Mouse (Mus musculus) embryonic facial prominence, embryonic 11.5 days (tissue): ENCODE data around the gene Vars2. TPM values are rescaled to one million over a fixed set of nuclear protein-coding genes. Genes with fewer than 3 reads are reported as not detected.

Source experiments
- ATAC-seq: fragments of 200-750 bp; cut with Nextera tagmentation; replicated peaks from 2 replicates; pipeline ENCODE4 v1.8.0; 2017; ENCODE audit warnings: low read depth; ENCODE audit not compliant: insufficient number of reproducible peaks, low FRiP score, low TSS enrichment
- DNase-seq: peaks from one replicate; pipeline ENCODE4 v3.0.0-alpha.2; 2015; ENCODE audit warnings: low spot score
- H3K27ac ChIP-seq: fragments of 300-500 bp; sonication (generic); replicated peaks from 2 replicates; pipeline ENCODE4 v1.5.1; 2014; ENCODE audit warnings: mild to moderate bottlenecking, low read depth, low read length, control low read depth
- H3K27me3 ChIP-seq: fragments of 300-500 bp; sonication (generic); 2 replicates; pipeline ENCODE4 v1.6.1; 2014; ENCODE audit warnings: mild to moderate bottlenecking, low read length, moderate library complexity, mixed read lengths; ENCODE audit not compliant: control insufficient read depth, insufficient read depth
- H3K36me3 ChIP-seq: fragments of 300-500 bp; sonication (generic); replicated peaks from 2 replicates; pipeline ENCODE4 v1.6.1; 2014; ENCODE audit warnings: low read depth, mild to moderate bottlenecking, low read length, moderate library complexity, mixed read lengths; ENCODE audit not compliant: control insufficient read depth, insufficient read depth
- H3K4me1 ChIP-seq: fragments of 300-500 bp; sonication (generic); 2 replicates; pipeline ENCODE4 v1.6.1; 2014; ENCODE audit warnings: low read length, mixed read lengths; ENCODE audit not compliant: control insufficient read depth, insufficient read depth
- H3K4me2 ChIP-seq: fragments of 300-500 bp; sonication (generic); 2 replicates; pipeline ENCODE4 v1.6.1; 2014; ENCODE audit warnings: low read depth, mild to moderate bottlenecking, control low read depth, low read length, moderate library complexity
- H3K4me3 ChIP-seq: fragments of 300-500 bp; sonication (generic); 2 replicates; pipeline ENCODE4 v1.5.1; 2014; ENCODE audit warnings: low read depth, low read length, control low read depth
- H3K9ac ChIP-seq: fragments of 300-500 bp; sonication (generic); replicated peaks from 2 replicates; pipeline ENCODE4 v1.6.1; 2014; ENCODE audit warnings: mild to moderate bottlenecking, control low read depth, low read length
- H3K9me3 ChIP-seq: fragments of 300-500 bp; sonication (generic); replicated peaks from 2 replicates; pipeline ENCODE4 v1.6.1; 2016; ENCODE audit warnings: mild to moderate bottlenecking, low read length, inconsistent platforms, mixed read lengths; ENCODE audit not compliant: control insufficient read depth
- WGBS: fragments of 180-500 bp; shearing (Covaris S2); extraction: QIAGEN DNeasy Blood & Tissue Kit; methylation state at CpG from one replicate; pipeline ENCODE4 v1.1.7; 2014; 5-methylcytosine and 5-hydroxymethylcytosine counted together
- polyA plus RNA-seq: library from polyadenylated mRNA; unstranded; fragments of >200 nt; fragmentation: Nextera tagmentation; extraction: Ambion mirVana; gene quantifications from 2 replicates; pipeline ENCODE4 v1.2.1, GENCODE M21; 2014

Vars2 gene
- polyA plus RNA-seq, 1 experiment from 2014 or later: 10.4 TPM

DNA sequence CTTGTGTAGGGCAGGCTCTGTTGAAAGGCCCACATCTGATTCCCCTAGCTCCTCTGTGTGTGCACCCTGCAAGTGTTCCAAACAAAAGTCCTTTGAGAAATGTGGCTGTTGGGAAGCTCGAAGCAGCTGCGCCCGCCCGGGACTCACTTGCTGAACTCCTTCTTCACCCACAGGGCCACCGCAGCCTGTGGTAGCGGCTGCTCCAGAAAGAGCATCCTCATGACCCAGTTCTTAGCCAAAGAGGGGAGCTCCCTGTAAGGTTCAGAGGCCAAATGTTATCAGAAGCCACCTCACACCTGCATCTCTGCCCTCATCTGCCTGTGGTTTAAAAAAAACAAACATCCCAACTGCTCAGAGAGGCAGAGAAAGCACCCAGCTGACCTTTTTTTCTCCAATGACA, 4.5 kb upstream of the Vars2 start:
- ATAC-seq: no peak
- no peak overlapping the region for H3K4me3 ChIP-seq
- DNase-seq: no peak
- no peaks in the 10 kb centered on the region for H3K27me3 ChIP-seq
- 79% methylated on average over 6 of the region's 6 CpGs for WGBS
- no peaks in the 10 kb centered on the region for H3K9me3 ChIP-seq
- H3K4me1 ChIP-seq: no peaks in the 10 kb centered on the region
- H3K4me2 ChIP-seq: no peak overlapping the region
- no peaks in the 10 kb centered on the region for H3K36me3 ChIP-seq
- no peak overlapping the region for H3K27ac ChIP-seq
- no peak overlapping the region for H3K9ac ChIP-seq

DNA sequence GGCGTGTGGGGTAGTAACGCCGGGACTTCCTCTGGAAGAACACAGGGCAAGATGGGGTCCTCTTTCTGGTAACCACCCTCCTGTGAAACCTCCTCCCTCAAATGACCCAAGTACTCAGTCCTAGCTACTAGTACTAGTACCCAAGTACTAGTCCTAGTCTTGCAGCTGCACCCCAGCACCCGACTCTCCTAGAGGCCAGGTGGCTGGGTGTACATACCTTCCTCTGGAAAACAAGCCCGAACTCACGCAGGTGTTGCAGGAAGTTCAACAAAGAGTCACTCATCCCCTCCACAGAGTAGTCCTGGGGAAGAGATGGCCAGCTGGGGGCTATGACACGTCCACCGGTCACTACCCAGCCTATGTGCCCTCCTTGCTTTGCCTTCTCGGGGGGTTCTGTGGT, 2.3 kb upstream of the Vars2 start:
- no peaks in the 10 kb centered on the region for H3K4me1 ChIP-seq
- ATAC-seq (no peak), DNase-seq (no peak)
- H3K4me3 ChIP-seq: no peak overlapping the region
- no peaks in the 10 kb centered on the region for H3K36me3 ChIP-seq
- H3K9me3 ChIP-seq: no peaks in the 10 kb centered on the region
- 91% methylated on average over 9 of the region's 9 CpGs for WGBS
- H3K9ac ChIP-seq: no peak overlapping the region
- H3K27ac ChIP-seq: no peak overlapping the region
- H3K27me3 ChIP-seq: no peaks in the 10 kb centered on the region
- no peak overlapping the region for H3K4me2 ChIP-seq

DNA sequence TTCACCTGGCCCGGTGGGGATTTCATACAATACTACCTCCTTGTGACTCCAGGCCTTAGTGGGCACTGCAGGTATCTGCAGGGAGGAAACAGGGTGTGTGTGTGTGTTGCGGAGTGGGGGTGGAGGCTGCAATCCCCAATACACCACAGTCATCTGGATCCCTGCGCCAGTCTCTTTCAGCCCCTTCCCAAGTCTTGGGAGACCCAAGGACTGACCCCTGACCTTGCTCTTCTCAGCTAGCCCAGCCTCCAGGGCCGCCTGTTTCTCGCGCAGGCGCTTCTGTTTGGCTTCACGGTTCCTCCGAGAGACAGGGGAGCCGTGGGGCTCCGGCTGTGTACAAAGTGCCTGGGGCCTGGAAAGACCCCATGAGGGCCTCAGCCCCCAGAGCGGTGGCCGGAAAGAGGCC, 538 bp downstream of the Vars2 start:
- Histone ChIP-seq H3K27ac (peak overlapping the region; percentile 31), H3K4me2 (peak overlapping the region; percentile 81), H3K36me3 (no peaks in the 10 kb centered on the region), H3K4me1 (no peaks in the 10 kb centered on the region), H3K9me3 (no peaks in the 10 kb centered on the region), H3K9ac (peak overlapping the region; percentile 76), H3K4me3 (peak overlapping the region; percentile 57), H3K27me3 (no peaks in the 10 kb centered on the region)
- ATAC-seq: peak; percentile 49
- 3% methylated on average over 13 of the region's 13 CpGs for WGBS
- peak; percentile 58 for DNase-seq

DNA sequence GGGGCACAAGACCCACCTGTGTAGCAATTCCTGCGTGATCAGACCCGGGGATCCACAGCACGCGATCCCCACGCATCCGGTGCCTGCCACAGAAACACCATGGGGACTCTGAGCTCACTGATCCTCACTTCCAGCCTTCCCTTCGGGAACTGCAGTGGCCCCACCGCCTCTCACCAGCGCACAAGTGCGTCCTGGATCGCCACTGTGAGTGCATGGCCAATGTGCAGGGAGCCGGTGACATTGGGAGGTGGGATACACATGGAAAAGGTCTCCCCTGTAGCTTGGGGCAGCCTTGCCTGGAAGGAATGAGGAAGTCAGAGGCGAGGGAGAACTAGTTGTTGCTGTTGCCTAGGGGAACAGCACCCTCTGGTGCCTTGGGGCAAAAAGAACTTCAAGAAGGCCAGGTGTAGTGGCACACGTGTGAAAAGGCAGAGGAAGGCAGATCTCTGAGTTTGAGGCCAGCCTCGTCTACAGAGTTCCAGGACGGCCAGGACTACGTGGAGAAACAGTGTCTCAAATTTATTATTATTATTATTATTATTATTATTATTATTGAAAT, 1.4 kb downstream of the Vars2 start:
- no peak for ATAC-seq
- Histone ChIP-seq H3K4me2 (no peak overlapping the region), H3K4me3 (no peak overlapping the region), H3K27ac (no peak overlapping the region), H3K9me3 (no peaks in the 10 kb centered on the region), H3K9ac (0 out of 2 replicates have a peak overlapping the region, but pooled peaks have one; percentile 9), H3K4me1 (no peaks in the 10 kb centered on the region), H3K36me3 (no peaks in the 10 kb centered on the region), H3K27me3 (no peaks in the 10 kb centered on the region)
- DNase-seq: peak; percentile 6
- WGBS: 79% methylated on average over 17 of the region's 17 CpGs

DNA sequence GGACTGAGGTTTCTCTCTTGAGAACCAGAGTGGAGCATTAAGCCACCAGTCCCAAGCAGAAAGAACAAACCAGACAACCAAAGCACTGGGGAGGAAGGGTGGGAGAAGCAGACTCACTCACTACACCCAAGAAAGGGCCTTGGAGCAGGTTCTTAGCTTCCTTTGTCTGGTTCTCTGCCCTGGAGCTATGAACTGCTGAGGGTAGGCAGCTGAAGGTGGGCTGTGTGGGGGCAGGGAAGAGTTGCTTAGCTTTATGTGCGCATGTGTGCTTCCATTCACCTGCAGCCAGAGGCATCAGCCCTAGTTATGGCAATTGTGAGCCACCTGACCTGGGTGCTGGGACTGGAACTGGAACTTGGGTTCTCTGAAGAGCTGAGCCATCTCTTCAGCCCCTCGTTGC, 14.3 kb downstream of the Vars2 start:
- Histone ChIP-seq H3K36me3 (no peaks in the 10 kb centered on the region; the same call in 1 of the 2 replicates), H3K9me3 (no peaks in the 10 kb centered on the region), H3K27me3 (no peaks in the 10 kb centered on the region), H3K27ac (no peak overlapping the region), H3K9ac (no peak overlapping the region), H3K4me2 (no peak overlapping the region), H3K4me1 (no peaks in the 10 kb centered on the region), H3K4me3 (no peak overlapping the region)
- 68% methylated on average over 2 of the region's 2 CpGs for WGBS
- DNase-seq (no peak), ATAC-seq (no peak)

DNA sequence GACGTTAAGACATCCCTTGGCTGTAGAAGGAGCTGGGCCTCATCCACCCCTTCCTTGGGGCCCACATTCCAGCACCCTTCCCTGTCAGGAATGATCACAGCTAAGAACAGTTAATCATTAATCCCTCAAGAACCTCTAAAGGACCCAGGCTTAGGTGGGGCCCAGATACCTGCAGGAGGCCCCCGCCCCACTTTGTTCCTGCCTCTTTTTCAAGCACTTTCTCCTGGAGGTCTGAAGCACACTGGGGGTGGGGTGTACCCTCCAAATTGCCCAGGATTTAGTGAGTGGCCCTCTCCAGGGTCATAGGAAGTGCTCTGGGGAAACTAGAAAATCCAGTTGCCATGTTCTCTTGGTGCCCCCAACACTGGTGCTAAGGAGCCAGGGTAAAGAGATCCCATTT, 18.0 kb downstream of the Vars2 start:
- Histone ChIP-seq H3K27me3 (no peaks in the 10 kb centered on the region), H3K4me2 (no peak overlapping the region), H3K9ac (no peak overlapping the region), H3K4me3 (no peak overlapping the region), H3K4me1 (no peaks in the 10 kb centered on the region), H3K36me3 (no peaks in the 10 kb centered on the region), H3K9me3 (no peaks in the 10 kb centered on the region), H3K27ac (no peak overlapping the region)
- 78% methylated on average over 2 of the region's 2 CpGs for WGBS
- no peak for DNase-seq
- no peak for ATAC-seq

DNA sequence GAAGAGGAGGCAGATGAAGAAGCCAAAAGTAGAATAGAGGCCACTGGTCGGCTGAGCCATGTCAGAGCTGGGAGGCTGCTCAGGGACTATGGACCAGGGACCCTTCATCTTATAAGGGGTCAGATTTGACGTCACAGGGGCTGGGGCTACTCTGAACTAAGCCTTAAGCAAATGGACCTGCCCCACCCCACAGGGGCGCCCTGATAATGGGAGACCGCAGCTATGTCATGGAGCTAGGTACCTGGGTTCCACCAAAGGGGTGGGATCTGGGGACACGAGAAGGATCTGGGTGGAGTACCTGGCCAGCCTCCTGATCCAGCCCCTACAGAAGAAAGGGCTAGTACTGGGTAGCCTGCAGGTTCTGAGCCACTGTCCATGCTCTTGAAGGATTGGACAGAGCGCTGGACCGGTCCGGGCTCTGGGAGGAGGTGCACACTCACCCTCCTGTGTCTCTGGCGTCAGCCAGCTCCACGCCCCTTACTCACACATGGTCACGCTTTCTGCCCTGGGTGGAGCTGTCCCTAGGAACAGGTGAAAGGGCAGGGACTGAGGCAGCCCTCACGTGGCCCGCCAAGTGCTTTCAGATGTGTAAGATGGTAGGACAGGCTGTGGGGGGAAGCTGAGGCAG, 23.7 kb downstream of the Vars2 start, which contains the start of gene Mucl3:
Gene Mucl3 (minus strand): TSS at position 87 of the 628 bp plus-strand sequence.
- Histone ChIP-seq H3K27me3 (no peaks in the 10 kb centered on the region), H3K4me2 (no peak within 1 kb of the TSS), H3K36me3 (no peaks in the 10 kb centered on the region), H3K4me3 (no peak within 1 kb of the TSS), H3K9me3 (no peaks in the 10 kb centered on the region), H3K4me1 (no peaks in the 10 kb centered on the region), H3K9ac (no peak within 1 kb of the TSS), H3K27ac (no peak within 1 kb of the TSS)
- DNase-seq (no peak), ATAC-seq (no peak)
- WGBS: 79% methylated on average over 13 of the region's 13 CpGs

DNA sequence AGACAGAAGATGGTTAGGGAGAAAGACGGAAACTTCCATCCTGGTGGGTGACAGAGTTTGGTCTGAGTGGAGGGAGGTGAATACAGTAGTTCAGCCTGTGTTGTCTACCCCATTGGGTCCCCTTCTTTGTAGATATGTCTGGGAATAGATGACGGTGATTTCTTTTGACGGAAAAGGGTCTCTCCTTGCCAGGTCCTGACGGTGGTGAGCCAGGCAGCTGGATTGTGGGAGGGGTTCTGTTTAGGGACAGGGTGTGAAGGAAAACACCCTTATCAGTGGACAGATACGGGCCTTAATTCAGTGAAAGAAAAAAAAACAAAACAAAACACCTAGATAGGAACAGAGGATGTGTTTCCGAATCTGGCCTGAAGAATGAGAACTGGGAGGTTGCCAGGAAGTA, 28.0 kb downstream of the Vars2 start:
- no peaks in the 10 kb centered on the region for H3K9me3 ChIP-seq
- peaks cover 3% of the 10 kb centered on the region; the same call in 1 of the 2 replicates for H3K27me3 ChIP-seq
- DNase-seq (no peak), ATAC-seq (no peak)
- no peak overlapping the region for H3K9ac ChIP-seq
- no peak overlapping the region for H3K27ac ChIP-seq
- no peak overlapping the region for H3K4me3 ChIP-seq
- WGBS: 89% methylated on average over 6 of the region's 6 CpGs
- no peaks in the 10 kb centered on the region for H3K4me1 ChIP-seq
- no peak overlapping the region for H3K4me2 ChIP-seq
- H3K36me3 ChIP-seq: no peaks in the 10 kb centered on the region
